Mouse (Mus musculus): ENCODE results near the gene Idh2.

- no peak for TF ChIP-seq CTCF (IDR thresholded peaks at IDR 0.05)
- TF ChIP-seq POLR2A (IDR thresholded peaks at IDR 0.05; ENCODE audit: insufficient read depth, low read depth, low read length) = no peak
- no peak for TF ChIP-seq EP300 (IDR thresholded peaks at IDR 0.05; ENCODE audit: insufficient read depth, low read depth, low read length)
Observed at GRCm38 (mm10) chr7:80095598-80096309, 19.4 kb downstream of the Idh2 start.

Measured in heart, adult 2 months (tissue).